Mouse (Mus musculus) testis, postnatal 14 days (tissue): Measurements from ENCODE around the gene Pold4.
A peak's percentile ranks its signal among the peaks of the same experiment; 100 is the strongest.
"Not testable (repeated sequence)": the region's sequence is repeated elsewhere in the genome, so short reads cannot be mapped to it uniquely, and the experiment has no call there.

Experiments
- DNase-seq: peaks from one replicate; pipeline ENCODE4 v3.0.0; 2021; ENCODE audit warnings: low spot score

Gene Pold4

DNA sequence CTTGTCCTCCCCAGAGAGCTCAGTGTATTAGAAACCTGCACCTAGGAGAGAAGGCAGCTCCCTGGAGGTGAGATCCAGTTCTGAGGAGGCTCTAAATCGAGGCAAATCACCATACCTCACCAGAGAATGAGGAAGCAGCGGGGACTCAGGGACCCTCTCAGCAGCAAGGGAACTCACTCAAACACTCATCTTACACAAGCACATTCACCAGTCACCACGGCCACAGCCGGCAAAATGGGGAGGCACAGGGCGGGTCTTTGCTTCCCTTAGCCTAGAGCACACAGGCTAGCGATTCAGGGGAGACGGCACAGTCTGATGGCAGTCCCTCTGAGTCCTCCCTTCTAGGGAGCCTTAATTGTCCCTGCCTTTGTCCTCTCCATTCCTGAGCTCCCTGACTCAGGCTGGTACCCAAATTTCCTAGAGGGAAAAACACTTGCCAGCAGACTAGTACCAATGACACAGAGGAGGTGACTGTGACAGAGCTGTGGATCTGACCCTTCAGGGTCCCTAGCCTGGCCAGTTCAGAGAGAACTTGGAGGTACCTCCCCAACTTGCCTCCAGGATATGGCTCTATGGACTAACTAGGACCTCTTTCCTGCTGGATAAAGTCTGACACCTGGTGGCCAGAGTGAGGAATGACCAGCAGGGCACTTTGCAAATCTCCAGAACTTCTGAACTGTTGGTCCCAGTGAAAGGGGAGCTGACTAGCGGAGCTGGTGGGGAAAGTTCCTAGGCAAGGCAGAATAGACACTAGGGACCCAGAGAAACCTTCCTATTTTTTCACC, 3.6 kb upstream of the Pold4 start:
- peak; percentile 47 for DNase-seq

DNA sequence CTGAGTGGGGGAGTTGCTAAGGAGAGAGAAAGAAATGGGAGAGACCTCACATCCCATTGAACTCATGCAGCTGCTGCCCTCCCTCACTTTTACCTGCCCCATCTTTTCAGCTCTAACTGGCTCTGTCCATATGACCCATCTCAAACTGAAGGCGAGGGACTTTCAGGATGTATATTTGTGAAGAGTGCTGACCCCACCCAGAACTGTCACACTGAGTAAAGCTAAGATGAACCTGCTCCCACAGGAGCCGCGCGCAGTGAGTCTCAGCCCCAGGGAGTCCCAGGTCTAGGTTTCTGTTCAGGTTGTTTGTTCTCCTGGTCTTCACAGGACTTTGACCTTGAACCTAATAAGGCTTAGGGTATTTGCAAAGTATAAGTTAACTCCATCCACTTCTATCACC, 2.8 kb upstream of the Pold4 start:
- DNase-seq: no peak

DNA sequence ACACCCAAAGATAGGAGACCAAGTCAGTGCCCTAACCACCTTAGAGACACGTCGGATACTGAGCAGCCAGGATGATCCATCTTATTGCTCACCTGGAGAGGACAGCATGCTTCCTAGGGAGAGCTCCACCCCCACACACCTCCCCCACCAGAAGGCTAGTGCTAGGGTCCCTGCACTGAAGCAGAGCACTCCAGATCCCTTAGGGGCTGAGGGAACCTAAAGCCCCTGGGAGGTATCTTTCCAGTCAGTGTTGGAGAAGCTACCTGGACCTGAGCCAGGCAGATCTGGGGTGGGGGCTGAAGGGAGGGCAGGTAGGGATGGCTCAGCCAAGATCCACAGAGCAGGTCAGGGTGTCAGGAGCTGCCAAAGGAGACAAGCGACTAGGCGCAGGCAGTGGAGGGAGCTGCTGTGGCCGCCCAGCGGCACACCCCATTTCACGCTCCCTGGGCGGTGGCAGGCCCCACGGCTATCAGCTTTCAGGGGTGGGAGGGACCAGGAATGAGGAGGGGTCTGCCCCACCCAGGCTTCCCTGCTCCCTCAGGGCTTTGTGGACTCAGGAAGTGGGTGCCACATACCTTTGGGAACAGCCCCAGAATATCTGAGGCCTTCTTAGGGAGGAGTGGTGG, 2.1 kb upstream of the Pold4 start:
- DNase-seq: no peak

DNA sequence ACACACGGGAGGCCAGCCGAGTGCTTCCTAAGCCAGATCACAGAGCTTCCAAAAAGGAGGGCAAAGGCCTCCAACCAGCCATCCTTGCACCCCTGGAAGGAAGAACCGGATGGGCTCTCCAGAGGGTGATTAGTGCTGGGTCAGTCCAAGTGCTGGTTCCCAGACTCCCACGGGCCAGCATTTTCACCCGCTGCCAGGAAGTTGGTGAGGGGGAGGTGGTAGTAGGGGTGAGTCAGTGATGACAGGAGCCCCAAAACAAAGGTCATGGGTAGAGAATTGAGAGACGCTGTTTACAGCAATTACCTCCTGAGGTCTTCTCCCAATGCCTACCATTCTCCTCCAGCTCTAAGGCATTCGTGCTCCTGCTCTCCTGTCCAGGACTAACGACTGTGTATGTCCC, 1.3 kb upstream of the Pold4 start:
- no peak for DNase-seq

DNA sequence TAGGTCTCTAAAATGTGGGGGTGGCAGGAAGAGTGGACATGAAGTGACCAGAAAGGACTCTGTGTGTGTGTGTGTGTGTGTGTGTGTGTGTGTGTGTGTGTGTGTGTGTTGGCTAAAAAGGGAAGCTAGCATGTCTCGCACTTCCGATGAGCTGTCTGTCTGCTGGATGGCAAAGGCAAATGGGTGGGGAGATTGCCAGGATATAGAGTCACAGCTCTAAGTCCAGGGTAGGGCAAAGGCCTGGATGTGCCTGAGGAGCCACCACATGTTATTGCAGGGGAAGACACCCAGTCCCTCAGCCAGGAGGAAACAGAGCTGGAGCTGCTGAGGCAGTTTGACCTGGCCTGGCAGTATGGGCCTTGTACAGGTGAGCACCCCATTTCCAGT, 480 bp downstream of the Pold4 start:
- no peak for DNase-seq

DNA sequence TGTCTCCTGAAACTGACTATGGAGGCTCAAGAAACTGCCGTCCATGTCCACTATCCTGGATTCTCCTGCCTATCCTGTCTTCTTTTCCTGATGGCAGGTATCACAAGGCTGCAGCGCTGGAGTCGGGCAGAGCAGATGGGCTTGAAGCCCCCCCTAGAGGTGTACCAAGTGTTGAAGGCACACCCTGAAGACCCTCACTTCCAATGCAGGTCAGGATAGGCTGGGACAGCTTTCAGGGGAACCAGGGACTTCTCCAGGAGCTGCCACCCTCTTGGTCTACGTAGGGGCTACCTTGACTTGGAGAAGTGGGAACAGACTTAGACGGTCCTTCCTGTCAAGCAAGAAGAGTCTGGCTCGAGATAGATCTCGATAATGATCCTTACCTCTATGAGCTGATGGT, 952 bp downstream of the Pold4 start:
- no peak for DNase-seq

DNA sequence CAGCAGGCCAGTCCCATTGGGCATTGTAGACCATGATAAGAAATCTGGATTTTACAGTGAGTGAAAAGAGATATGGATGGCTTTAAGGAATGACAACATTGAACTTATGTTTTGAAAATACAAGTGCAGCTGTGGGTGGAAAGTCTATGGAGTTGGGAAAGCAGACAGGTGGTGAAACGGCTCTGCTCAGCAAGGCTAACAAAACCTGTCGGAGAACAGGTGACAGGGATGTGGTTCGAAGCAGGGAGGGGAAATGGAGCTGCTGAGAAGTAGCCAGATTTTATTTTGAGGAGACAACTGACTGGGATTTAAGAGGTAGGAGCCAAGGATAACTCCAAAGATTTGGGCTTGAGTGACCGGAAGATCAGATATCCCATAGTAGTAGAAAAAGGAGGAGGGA, 2.8 kb downstream of the Pold4 start:
- no peak for DNase-seq

DNA sequence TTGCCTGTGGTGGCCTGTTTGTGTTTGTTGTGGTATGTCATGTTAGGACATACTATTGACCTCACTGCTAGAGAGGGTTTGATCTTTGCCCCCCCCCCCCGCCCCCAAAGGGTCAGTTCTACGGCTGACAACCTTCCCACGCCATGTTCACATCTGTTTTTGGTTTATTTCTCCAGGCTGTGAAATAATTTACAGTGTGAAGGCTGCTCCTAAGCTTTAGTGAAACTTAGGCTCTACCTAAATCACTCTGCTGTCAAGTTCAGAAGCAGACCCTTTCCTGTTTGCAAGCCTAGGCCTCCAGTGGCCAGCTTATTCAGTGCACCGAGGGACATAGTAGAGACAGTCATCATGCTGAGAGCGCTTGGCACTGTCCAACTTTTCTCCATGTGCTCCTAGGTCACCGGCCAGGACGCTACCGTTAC, 8.6 kb downstream of the Pold4 start:
- no peak for DNase-seq

DNA sequence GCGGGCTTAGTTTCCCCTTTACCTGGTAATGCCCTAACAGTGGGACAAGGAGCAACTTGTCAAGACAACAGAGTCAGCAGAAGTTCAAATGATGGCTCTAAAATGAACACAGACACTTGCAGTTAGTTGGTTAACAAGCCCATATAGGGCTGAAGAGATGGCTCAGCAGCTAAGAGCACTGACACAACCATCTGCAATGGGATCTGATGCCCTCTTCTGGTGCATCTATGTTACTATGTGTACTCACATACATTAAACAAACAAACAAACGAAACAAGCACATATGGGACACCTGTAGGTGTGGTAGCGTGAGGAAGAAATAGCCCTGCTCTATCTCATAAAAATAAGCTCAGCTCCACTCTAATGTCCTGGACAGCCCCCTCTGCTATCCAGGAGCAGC, 10.7 kb downstream of the Pold4 start:
- no peak for DNase-seq

DNA sequence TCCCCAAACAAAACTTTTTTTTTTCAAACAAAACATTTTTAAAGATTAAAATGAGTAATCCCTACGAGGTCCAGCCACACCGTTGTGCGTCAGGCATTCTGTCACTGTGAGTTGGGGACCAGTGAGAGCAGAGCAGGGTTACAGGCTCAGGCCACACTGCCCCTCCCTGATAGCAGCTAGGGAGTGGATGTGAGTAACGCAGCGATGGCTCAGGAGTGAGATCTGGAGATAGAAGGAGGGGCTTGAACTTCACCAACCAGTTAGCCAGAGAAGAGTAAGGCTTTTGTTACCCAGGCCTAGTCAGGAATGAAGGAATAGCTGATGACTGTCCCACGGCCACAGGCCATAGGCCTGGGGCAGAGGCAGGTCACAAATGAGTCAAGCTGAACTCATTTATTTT, 13.1 kb downstream of the Pold4 start:
- no peak for DNase-seq

DNA sequence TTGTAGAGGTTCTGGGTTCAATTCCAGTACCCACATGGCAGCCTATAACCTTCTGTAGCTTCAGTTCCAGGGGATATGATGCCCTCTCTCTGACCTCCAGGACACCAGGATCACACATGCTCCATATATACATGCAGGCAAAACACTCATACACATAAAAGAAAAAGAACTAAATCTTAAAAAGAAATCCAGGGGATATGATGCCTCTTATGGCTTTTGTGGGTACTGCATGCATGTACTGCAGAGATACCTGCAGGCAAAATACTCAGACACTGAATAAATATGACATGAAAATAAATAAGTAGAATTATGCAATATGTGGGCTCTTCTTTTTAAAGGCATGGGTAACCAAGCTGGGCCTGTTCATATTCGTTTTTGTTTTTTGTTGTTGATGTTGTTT, 15.3 kb downstream of the Pold4 start:
- DNase-seq: no peak

DNA sequence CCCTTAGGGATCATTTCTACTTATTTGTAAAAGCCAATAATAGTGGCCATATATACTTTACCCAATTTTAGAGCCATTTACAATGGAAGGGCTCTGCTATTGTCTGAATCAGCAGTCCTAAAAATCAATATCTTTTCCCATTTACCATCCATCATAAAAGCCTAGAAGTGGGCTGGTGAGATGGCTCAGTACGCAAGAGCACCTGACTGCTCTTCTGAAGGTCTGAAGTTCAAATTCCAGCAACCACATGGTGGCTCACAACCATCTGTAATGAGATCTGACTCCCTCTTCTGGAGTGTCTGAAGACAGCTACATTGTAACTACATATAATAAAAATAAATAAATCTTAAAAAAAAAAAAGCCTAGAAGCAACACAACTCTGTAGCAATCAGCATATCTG, 17.0 kb downstream of the Pold4 start:
- not testable (repeated sequence) for DNase-seq

DNA sequence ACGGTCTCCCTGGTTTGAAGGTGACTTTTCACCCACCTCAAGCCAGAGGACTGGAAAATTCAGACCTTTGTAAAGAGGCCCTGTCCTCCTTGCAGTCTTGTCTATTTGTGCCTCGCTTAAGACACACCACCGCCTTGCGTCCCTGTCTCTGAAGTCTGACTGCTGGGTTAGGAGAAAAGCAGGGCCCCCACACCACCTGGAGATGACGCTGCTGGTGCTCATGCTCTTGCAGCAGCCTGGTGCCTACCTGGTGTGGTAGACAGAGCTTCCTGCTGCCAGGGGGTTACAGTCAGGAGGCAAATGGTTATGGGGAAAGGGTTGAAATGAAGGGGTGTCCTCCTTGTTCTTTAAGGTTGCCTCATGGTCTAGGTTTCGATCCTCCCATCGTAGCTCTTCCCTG, 22.5 kb downstream of the Pold4 start:
- DNase-seq: no peak

DNA sequence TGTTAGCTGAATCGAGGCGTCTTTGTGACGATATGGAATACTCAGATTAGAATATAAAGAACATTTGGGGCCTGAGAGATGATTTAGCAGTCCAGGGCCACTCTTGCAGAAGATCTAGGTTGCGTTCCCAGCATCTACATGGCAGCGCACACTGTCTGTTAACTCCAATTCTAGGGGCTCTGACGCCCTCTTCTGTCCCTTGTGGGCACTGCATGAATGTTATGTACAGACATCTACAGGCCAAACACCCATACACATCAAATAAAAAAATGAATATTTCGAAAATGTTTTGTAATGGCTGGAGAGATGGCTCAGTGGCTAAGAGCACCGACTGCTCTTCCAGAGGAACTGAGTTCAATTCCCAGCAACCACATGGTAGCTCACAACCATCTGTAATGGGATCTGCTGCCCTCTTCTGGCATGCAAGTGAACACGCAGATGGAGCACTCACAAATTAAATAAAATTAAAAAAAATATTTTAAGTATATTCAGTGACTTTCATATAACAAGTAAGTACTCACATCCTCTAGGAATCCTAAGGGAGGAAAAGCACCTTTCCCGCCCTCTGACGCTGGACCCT, 24.0 kb downstream of the Pold4 start:
- DNase-seq: no peak

DNA sequence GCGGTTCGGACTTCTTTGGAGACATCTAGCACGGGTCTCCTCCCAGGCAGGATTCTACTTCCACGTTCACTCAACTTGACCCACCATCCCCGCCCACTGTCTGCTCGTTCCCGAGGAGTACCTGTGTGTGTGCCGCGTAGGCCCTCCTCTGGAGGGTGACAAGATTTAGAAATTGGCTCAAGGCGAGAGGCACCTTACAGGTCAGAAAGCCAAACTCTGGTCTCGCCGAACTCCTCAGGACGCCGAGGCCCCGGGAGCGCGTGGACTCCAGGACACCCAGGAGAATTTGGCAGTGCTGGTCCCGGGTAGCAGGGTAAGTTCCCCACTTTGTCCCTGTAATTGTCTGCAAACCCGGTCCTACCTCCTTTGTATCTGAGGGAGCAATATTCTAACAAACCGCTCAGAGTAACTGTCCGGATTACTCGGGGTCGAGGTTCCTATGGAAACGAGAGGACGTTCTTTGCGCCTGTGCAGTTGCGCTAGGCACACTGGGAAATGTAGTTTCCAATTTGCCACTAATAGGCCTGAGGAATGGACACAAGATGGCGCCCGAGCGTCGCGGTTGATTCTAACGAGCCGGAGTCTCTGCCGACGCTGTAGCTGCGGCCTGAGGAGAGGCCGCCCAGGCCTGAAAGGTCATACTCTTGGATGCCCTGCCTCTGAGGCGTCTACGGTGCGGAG, 25.7 kb downstream of the Pold4 start:
- peak; percentile 91 for DNase-seq

DNA sequence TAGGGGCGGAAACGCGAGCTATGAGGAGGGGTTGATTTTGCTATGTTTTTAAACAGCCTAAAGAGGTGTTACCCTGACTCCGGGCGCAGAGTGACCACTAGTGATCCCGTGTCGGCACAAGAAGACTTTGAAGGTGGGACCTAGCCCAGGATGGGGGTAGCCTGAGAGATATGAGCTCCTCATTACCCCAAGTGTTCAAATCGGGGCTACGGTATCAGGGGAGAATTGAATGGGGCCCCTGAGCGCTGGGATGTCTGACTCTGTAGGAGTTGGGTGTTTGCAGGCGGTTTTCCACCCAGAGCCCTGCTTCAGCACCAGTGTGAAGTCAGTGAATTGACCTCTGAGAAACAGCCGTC, 26.2 kb downstream of the Pold4 start:
- no peak for DNase-seq

DNA sequence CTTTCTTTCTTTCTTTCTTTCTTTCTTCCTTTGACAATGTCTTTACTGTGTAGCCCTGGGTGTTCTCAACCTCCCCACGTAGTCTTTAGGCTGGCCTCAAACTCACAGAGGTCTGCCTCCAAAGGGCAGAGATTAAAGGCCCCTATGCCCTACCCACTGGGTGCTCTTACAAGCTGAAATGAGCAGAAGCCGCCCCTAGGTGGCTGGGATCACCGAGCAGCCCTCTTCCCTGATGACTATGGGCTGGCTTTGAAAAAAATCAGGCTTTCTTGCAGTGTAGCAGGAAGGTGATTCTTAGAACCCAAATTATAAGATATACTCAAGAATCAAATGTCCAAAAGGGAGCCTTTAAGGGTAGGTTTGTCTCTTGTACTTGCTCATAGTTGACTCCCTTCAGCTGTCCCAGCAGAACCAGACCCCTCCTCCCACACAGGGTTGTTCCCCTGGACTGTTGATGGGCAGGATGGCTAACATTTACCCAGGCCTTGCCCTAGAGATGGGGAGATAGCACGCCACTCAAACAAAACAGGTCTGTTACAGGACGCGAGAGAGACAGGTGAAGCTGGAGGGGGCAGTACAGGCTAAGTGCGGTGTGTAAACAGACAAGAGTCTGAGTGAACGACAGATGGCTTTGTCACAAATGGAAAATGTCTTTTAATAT, 29.5 kb downstream of the Pold4 start:
- no peak for DNase-seq

DNA sequence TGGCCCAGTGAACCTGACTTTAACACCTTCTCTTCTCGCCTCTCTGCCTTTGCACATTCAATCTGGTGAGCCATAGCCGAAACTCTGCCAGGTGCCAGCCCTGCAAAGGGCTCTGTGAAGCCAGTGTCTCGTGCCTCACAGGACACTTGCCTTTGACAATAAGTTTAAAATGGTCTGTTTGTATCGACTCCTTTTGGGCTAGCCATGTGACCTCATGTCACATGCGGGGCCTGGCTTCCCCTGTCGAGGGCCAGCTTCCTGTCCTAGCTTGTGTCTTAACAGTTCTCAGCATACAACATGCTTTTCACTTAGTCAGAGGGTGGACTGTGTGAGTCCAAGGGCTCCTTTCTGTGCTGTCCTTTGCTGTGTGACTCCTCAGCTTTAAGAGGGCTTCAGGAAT, 31.1 kb downstream of the Pold4 start:
- peak; percentile 5 for DNase-seq

DNA sequence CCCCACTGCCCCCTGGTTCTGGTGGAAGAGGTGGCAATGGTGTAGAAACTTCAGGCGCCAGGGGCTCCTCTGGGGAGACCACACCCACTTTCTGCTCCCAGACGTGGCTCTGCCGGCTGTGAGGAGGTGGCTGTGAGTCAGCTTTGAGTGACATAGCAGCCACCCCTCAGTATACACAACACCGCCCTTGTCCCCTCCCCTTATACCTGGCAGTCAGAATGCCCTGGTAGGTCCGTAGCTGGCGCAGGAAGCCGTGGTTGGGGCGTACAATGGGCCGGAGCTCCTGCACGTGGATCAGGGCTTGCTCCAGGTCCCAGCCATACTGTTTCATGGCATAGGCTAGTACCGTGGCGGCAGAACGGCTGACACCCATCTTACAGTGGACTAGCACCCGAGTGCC, 32.0 kb downstream of the Pold4 start:
- peak; percentile 6 for DNase-seq

DNA sequence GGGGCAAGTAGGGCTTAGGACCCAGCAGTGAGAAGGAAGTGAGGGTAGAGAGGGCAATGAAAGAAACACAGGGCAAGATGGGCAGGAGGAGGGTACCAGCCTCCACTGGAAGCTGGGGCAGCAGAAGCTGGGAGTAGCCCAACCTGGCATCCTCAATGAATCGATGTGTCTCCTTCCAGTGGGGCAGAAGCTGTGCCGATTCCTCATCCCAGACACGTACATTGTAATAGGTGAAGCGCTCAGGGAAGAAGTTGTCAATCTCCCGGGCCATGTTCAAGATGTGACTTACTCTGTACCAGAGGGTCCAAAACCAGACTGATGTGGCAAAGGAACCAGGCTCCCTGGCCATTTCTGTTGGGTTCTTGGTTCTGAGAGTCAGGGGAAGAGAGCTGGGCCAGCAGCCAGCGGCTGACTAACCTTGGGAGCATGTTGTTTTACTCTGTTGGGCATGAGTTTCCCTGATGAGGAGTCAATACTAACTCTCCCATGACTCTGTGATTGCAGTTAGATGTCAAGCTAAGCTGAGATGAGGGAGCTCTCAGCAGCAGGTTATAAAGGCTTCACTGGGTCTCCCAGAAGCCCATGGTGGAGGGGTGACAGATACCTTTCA, 32.6 kb downstream of the Pold4 start:
- DNase-seq: no peak

DNA sequence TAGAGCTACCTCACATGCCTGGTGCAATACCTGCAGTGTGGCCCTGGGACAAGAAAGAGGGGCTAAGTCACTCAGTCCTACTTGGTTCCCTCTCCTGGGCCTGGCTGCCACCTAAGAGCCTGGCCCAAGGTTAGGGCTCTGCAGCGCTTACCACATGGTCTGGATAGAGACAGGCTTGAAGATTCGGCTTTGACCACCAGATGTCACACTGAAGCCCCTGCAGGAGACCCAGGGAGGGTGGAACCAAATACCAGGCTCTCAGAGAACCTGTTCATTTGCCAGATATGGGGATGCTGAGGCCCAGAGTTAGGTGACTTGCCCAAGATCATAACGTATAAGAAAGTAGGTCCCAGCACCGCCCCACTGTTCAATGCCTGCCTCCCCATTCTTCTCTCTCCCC, 34.3 kb downstream of the Pold4 start:
- DNase-seq: no peak
